Mouse (Mus musculus) CH12.LX (cell line): ENCODE results near the gene Hacd1. TPM values are rescaled to one million over a fixed set of nuclear protein-coding genes. Genes with fewer than 3 reads are reported as not detected.

ENCODE experiments used
- DNase-seq: peaks from one replicate; pipeline ENCODE4 v3.0.0-alpha.2; 2013; ENCODE audit errors: extremely low read depth
- H3K27ac ChIP-seq: 2 replicates; pipeline ENCODE4 v1.5.1; 2012; ENCODE audit warnings: low read depth, mild to moderate bottlenecking, control low read depth, moderate library complexity; ENCODE audit not compliant: insufficient read depth
- H3K27me3 ChIP-seq: replicated peaks from 2 replicates; pipeline ENCODE3; 2012; ENCODE audit warnings: inconsistent platforms
- H3K36me3 ChIP-seq, 2 experiments: replicated peaks in 1 of 2; 2 replicates each; pipeline versions ENCODE3 to v1.6.1; 2012; ENCODE audit warnings: inconsistent platforms in 1 of 2, low read length in 1 of 2, mild to moderate bottlenecking in 1 of 2, mixed read lengths in 1 of 2, moderate library complexity in 1 of 2; ENCODE audit not compliant: control insufficient read depth in 1 of 2, insufficient read depth in 1 of 2
- H3K4me1 ChIP-seq, 2 experiments: 2 replicates each; pipeline ENCODE4 v1.6.1; 2012; ENCODE audit warnings: inconsistent platforms in 1 of 2, moderate library complexity in 1 of 2; ENCODE audit not compliant: insufficient read depth in 2 of 2, control insufficient read depth in 1 of 2
- H3K4me2 ChIP-seq: 2 replicates; pipeline ENCODE4 v1.6.1; 2012; ENCODE audit warnings: low read depth, mild to moderate bottlenecking, control low read depth; ENCODE audit not compliant: poor library complexity, insufficient read depth, severe bottlenecking
- H3K4me3 ChIP-seq, 3 experiments: fragments of 150-350 bp in 1 of 3; sonication (generic) in 1 of 3; replicated peaks in 1 of 3; 2 replicates each; pipeline versions ENCODE3 to v1.5.1; 2011 to 2012; ENCODE audit warnings: low read depth in 2 of 3, low read length in 2 of 3, mild to moderate bottlenecking in 2 of 3, moderate library complexity in 2 of 3, control low read depth in 1 of 3, improper control_type of control experiment in 1 of 3, inconsistent platforms in 1 of 3, mixed read lengths in 1 of 3; ENCODE audit not compliant: poor library complexity in 1 of 3
- H3K79me2 ChIP-seq: replicated peaks from 2 replicates; pipeline ENCODE4 v1.6.1; 2012; ENCODE audit warnings: mild to moderate bottlenecking, moderate library complexity; ENCODE audit not compliant: control insufficient read depth, poor library complexity, insufficient read depth, severe bottlenecking; ENCODE audit errors: extremely low read depth
- H3K9ac ChIP-seq: 2 replicates; pipeline ENCODE4 v1.6.1; 2012; ENCODE audit warnings: low read depth, mild to moderate bottlenecking, control low read depth, moderate library complexity; ENCODE audit not compliant: insufficient read depth
- H3K9me3 ChIP-seq: replicated peaks from 2 replicates; pipeline ENCODE3; 2012; ENCODE audit warnings: low read length, inconsistent platforms, mixed read lengths
- CHD2 ChIP-seq: IDR thresholded peaks from 2 replicates; pipeline ENCODE4 v1.6.1; 2011; ENCODE audit warnings: low read length, improper control_type of control experiment
- E2F4 ChIP-seq: IDR thresholded peaks from 2 replicates; pipeline ENCODE4 v1.6.1; 2011; ENCODE audit warnings: low read depth, low read length, improper control_type of control experiment; ENCODE audit not compliant: insufficient replicate concordance
- ELF1 ChIP-seq: IDR thresholded peaks from 2 replicates; pipeline ENCODE4 v1.6.1; 2014; ENCODE audit warnings: low read depth, mild to moderate bottlenecking, inconsistent platforms, low read length, improper control_type of control experiment
- ETS1 ChIP-seq: conservative IDR thresholded peaks from 2 replicates; pipeline ENCODE4 v1.6.1; 2012; ENCODE audit warnings: low read depth, mild to moderate bottlenecking, inconsistent platforms, low read length, improper control_type of control experiment, moderate library complexity
- HCFC1 ChIP-seq: IDR thresholded peaks from 2 replicates; pipeline ENCODE4 v1.6.1; 2012; ENCODE audit warnings: low read depth, mild to moderate bottlenecking, inconsistent platforms, low read length, improper control_type of control experiment
- IRF4 ChIP-seq: IDR thresholded peaks from 2 replicates; pipeline ENCODE4 v1.6.1; 2014; ENCODE audit warnings: low read depth, mild to moderate bottlenecking, inconsistent platforms, low read length, improper control_type of control experiment
- JUN ChIP-seq: IDR thresholded peaks from 2 replicates; pipeline ENCODE4 v1.6.1; 2011; ENCODE audit warnings: low read depth, mild to moderate bottlenecking, low read length, improper control_type of control experiment, moderate library complexity; ENCODE audit not compliant: insufficient read depth
- MAFK ChIP-seq: IDR thresholded peaks from 2 replicates; pipeline ENCODE4 v1.6.1; 2011; ENCODE audit warnings: low read length, improper control_type of control experiment; ENCODE audit not compliant: insufficient replicate concordance
- MAZ ChIP-seq: IDR thresholded peaks from 2 replicates; pipeline ENCODE4 v1.6.1; 2012; ENCODE audit warnings: low read depth, mild to moderate bottlenecking, inconsistent platforms, low read length, improper control_type of control experiment, moderate library complexity
- MEF2A ChIP-seq: IDR thresholded peaks from 2 replicates; pipeline ENCODE4 v1.6.1; 2014; ENCODE audit warnings: low read depth, mild to moderate bottlenecking, inconsistent platforms, low read length, improper control_type of control experiment, borderline replicate concordance
- MYC ChIP-seq: IDR thresholded peaks from 2 replicates; pipeline ENCODE4 v1.6.1; 2011; ENCODE audit warnings: low read depth, mild to moderate bottlenecking, improper control_type of control experiment, low read length
- NRF1 ChIP-seq: IDR thresholded peaks from 2 replicates; pipeline ENCODE4 v1.6.1; 2014; ENCODE audit warnings: low read depth, mild to moderate bottlenecking, inconsistent platforms, low read length, improper control_type of control experiment, moderate library complexity
- PAX5 ChIP-seq: IDR thresholded peaks from 2 replicates; pipeline ENCODE4 v1.6.1; 2012; ENCODE audit warnings: low read length, inconsistent platforms, mixed read lengths
- POLR2A ChIP-seq: IDR thresholded peaks from 2 replicates; pipeline ENCODE4 v1.6.1; 2011; ENCODE audit warnings: low read depth, mild to moderate bottlenecking, improper control_type of control experiment, low read length
- POLR2AphosphoS2 ChIP-seq: IDR thresholded peaks from 2 replicates; pipeline ENCODE4 v1.6.1; 2011; ENCODE audit warnings: low read depth, low read length, improper control_type of control experiment
- TCF12 ChIP-seq: IDR thresholded peaks from 2 replicates; pipeline ENCODE4 v1.6.1; 2014; ENCODE audit warnings: low read depth, mild to moderate bottlenecking, inconsistent platforms, low read length, improper control_type of control experiment
- USF1 ChIP-seq: IDR thresholded peaks from 2 replicates; pipeline ENCODE4 v1.6.1; 2014; ENCODE audit warnings: low read depth, mild to moderate bottlenecking, inconsistent platforms, low read length, improper control_type of control experiment
- USF2 ChIP-seq: conservative IDR thresholded peaks from 2 replicates; pipeline ENCODE4 v1.6.1; 2011; ENCODE audit warnings: low read depth, low read length, improper control_type of control experiment
- dilution Hi-C: fragments of 300-500 bp; cut with MboI; formaldehyde crosslinking; loops from 2 replicates; pipeline ENCODE4 v1.14.3; 2020; ENCODE audit warnings: low sequenced_read_pairs; ENCODE audit not compliant: extremely low pct_unique_long_range_greater_than_20kb, extremely low pct_ligation_motif_present
- in situ Hi-C: fragments of 300-500 bp; cut with MboI; formaldehyde crosslinking; loops from 3 replicates; pipeline ENCODE4 v1.14.3; 2019; ENCODE audit warnings: low sequenced_read_pairs, low pct_ligation_motif_present, low pct_unique_long_range_greater_than_20kb, mixed read lengths
- polyA plus RNA-seq: library from polyadenylated mRNA; unstranded; fragments of >175 nt; gene quantifications from 2 replicates; pipeline ENCODE4 v1.2.1, GENCODE M21; 2012; ENCODE audit warnings: low read depth; ENCODE audit not compliant: insufficient read length
- total RNA-seq, 2 experiments: library from RNA; depleted of rRNA; stranded (reverse); fragments of 300-350 nt in 1 of 2; fragments of >200 nt in 1 of 2; gene quantifications; 2 replicates each; pipeline ENCODE4 v1.2.3; 2012 to 2014

Hacd1 gene
- total and polyA plus RNA-seq, 3 experiments = 18.3 to 55.4 (median 28.5) TPM

GRCm38 (mm10) chr2:13808593-13808992 is 247.3 kb downstream of the Hacd1 start:
- H3K36me3 ChIP-seq = no peaks in the 10 kb centered on the region
- dilution Hi-C loops = no loop called here
- H3K4me1 ChIP-seq = no peaks in the 10 kb centered on the region
- DNase-seq = no peak
- in situ Hi-C loops = no loop called here
- peaks cover 1% of the 10 kb centered on the region for H3K27me3 ChIP-seq
- no peak overlapping the region for H3K4me3 ChIP-seq
- no peaks in the 10 kb centered on the region for H3K79me2 ChIP-seq
- H3K9me3 ChIP-seq = no peaks in the 10 kb centered on the region
- TF ChIP-seq JUN = no peak
- no peak for TF ChIP-seq MAFK
- no peak for TF ChIP-seq MEF2A
- no peak for TF ChIP-seq USF2
- TF ChIP-seq MAZ = no peak
- no peak for TF ChIP-seq MYC
- TF ChIP-seq E2F4 = no peak
- TF ChIP-seq POLR2AphosphoS2 = no peak
- TF ChIP-seq ETS1 = no peak
- TF ChIP-seq PAX5 = no peak
- TF ChIP-seq CHD2 = no peak
- TF ChIP-seq NRF1 = no peak
- no peak for TF ChIP-seq USF1
- no peak for TF ChIP-seq POLR2A
- TF ChIP-seq ELF1 = no peak
- no peak for TF ChIP-seq IRF4
- TF ChIP-seq HCFC1 = no peak
- no peak overlapping the region for H3K4me2 ChIP-seq
- no peak overlapping the region for H3K27ac ChIP-seq
- H3K9ac ChIP-seq = no peak overlapping the region

DNA sequence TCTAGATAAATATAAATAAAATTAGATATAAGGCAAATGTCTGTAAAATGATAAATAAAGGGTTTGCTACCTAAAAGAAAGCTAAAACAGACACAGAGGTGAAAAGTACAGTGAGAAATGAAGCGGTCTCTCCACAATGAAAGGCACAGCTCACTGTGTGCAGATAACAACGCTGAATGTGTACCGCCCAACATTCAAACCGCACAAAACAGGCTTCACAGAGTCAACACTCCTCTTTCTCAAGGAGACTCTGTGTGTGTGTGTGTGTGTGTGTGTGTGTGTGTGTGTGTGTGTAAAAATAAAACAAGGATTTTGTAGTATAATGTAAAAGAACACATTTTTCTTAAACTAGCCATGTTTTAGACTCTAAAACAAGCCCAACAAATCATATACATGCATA is 247.9 kb downstream of the Hacd1 start:
- no peaks in the 10 kb centered on the region for H3K4me1 ChIP-seq
- dilution Hi-C loops (no loop called here), in situ Hi-C loops (no loop called here)

More for the DNA sequence above, 247.9 kb downstream of the Hacd1 start:
- H3K79me2 ChIP-seq = no peaks in the 10 kb centered on the region
- no peak overlapping the region for H3K27ac ChIP-seq
- H3K27me3 ChIP-seq = peaks cover 1% of the 10 kb centered on the region
- H3K4me2 ChIP-seq = no peak overlapping the region
- H3K36me3 ChIP-seq = no peaks in the 10 kb centered on the region
- no peak for DNase-seq
- no peak overlapping the region for H3K9ac ChIP-seq
- TF ChIP-seq E2F4 (no peak), HCFC1 (no peak), TCF12 (no peak), POLR2AphosphoS2 (no peak), ETS1 (no peak), MEF2A (no peak)
- TF ChIP-seq, all 38 proteins: peak for 0
- no peak overlapping the region for H3K4me3 ChIP-seq
- no peaks in the 10 kb centered on the region for H3K9me3 ChIP-seq
